Mouse (Mus musculus): ENCODE results near the gene Xrcc1. TPM values are rescaled to one million over a fixed set of nuclear protein-coding genes. Genes with fewer than 3 reads are reported as not detected.

Gene Xrcc1
- polyA plus RNA-seq, 1 experiment from 2014 or later = 69.8 TPM

DNA sequence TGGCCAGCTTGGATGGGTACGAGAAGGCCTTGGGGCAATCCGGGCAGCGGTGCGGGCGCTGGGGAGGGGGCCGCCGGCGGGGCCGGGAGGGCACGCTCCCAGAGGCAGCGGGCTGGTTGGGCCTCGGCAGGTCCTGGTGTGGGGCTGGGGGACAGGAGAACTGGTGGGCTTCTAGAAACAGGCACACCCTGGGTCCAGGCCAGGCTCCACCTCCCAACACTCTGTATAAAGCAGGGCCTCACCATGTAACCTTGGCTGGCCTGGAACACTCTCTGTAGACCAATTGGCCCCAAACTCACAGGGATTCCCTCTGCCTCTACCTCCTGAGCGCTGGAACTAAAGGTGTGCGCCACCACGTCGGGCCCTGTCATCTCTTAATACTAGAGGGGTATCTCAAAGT, 39.9 kb downstream of the Xrcc1 start:
- no peak overlapping the region for H3K4me2 ChIP-seq
- 25% methylated on average over 16 of the region's 16 CpGs for WGBS (ENCODE audit: insufficient replicate concordance)
- no peak overlapping the region for H3K27ac ChIP-seq (ENCODE audit: low read depth, low read length)
- H3K36me3 ChIP-seq (ENCODE audit: control insufficient read depth, insufficient read depth, low read length) = no peaks in the 10 kb centered on the region
- H3K27me3 ChIP-seq (ENCODE audit: control insufficient read depth, insufficient read depth, low read length) = peaks cover 39% of the 10 kb centered on the region
- no peak for ATAC-seq (replicated peaks; ENCODE audit: insufficient number of reproducible peaks, low FRiP score, low TSS enrichment)
- H3K4me3 ChIP-seq (ENCODE audit: low read depth, low read length) = no peak overlapping the region
- H3K9me3 ChIP-seq (replicated peaks; ENCODE audit: control insufficient read depth, low read length) = no peaks in the 10 kb centered on the region
- H3K4me1 ChIP-seq (ENCODE audit: control insufficient read depth, insufficient read depth, low read length) = 0 out of 2 replicates have a peak, but pooled peaks cover 4% of the 10 kb centered on the region
- H3K9ac ChIP-seq (ENCODE audit: low read depth, low read length) = no peak overlapping the region

DNA sequence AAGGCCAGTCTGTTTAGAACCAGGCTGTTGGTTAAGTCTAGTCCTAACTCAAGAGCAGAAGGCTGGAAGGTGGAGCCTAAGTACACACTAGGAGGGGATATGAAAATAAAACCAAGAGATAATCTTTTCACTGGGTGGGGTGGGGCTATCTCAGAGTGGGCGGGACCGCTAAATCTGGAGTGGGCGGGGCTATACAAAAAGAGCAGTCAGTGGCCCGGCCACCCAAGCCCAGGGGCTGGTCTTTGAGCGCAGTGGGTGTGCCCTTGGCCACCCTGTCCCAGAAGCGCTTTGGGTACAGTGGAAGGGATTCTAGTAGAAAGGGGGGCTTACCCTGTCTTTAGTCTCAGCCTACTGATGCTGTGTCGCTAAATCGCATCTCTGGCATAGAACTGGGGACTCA, 40.7 kb downstream of the Xrcc1 start:
- Histone ChIP-seq H3K9ac (ENCODE audit: low read depth, low read length) (peak overlapping the region; percentile 62; the same call in 1 of the 2 replicates), H3K4me1 (ENCODE audit: control insufficient read depth, insufficient read depth, low read length) (0 out of 2 replicates have a peak, but pooled peaks cover 4% of the 10 kb centered on the region), H3K4me2 (peak overlapping the region; percentile 73), H3K4me3 (ENCODE audit: low read depth, low read length) (peak overlapping the region; percentile 48), H3K9me3 (replicated peaks; ENCODE audit: control insufficient read depth, low read length) (no peaks in the 10 kb centered on the region), H3K27ac (ENCODE audit: low read depth, low read length) (no peak overlapping the region), H3K27me3 (ENCODE audit: control insufficient read depth, insufficient read depth, low read length) (peaks cover 39% of the 10 kb centered on the region), H3K36me3 (ENCODE audit: control insufficient read depth, insufficient read depth, low read length) (no peaks in the 10 kb centered on the region)
- 8% methylated on average over 8 of the region's 8 CpGs for WGBS (ENCODE audit: insufficient replicate concordance)
- 0 out of 2 replicates have a peak, but pooled peaks have one; percentile 50 for ATAC-seq (replicated peaks; ENCODE audit: insufficient number of reproducible peaks, low FRiP score, low TSS enrichment)

DNA sequence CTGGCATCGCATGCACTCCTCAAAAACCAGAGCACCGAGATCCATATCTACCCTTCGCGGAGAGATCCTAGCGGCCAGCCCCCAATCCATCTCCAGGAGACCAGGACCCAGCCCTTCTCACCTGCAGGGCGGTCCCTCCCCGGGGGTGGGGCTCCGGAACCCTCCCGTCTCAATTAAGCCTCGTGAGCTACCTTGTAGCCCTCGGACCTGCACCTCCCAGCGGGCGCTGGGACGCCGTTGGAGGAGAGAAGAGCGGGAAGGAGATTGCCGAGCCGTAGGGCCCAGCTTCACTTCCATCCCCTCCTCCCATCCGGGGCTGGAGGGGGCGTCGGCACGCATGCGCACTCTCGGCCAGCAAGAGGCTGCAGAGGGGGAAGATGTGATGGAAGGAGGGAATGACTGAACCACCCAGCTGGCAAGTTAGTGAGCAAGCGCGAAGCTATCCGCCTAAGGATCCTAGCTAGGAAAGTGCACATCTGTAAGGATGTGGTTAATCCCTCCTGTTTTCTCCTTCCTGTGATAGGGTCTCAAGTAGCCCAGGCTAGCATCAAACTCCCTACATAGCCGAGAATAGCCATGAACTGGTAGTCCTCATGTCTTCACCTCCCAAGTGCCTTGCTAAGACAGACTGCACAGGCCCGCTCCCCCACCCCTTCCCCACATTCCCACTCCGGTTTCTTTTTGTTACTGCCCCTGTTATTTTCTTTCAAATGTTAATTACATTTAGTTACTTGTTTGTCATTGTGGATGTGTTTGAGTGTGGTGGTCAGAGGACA, 41.4 kb downstream of the Xrcc1 start, which contains the start of the genes Ethe1 and Zfp575:
Ethe1 (plus strand) TSS at position 214 of the 776 bp plus-strand sequence.
Zfp575 (minus strand) TSS at position 312 of the 776 bp plus-strand sequence.
- Histone ChIP-seq H3K9me3 (replicated peaks; ENCODE audit: control insufficient read depth, low read length) (no peaks in the 10 kb centered on the region), H3K9ac (ENCODE audit: low read depth, low read length) (peak within 1 kb of the TSS; percentile 62), H3K36me3 (ENCODE audit: control insufficient read depth, insufficient read depth, low read length) (no peaks in the 10 kb centered on the region), H3K27ac (ENCODE audit: low read depth, low read length) (no peak within 1 kb of the TSS), H3K4me2 (peak within 1 kb of the TSS; percentile 73), H3K4me3 (ENCODE audit: low read depth, low read length) (peak within 1 kb of the TSS; percentile 48), H3K4me1 (ENCODE audit: control insufficient read depth, insufficient read depth, low read length) (0 out of 2 replicates have a peak, but pooled peaks cover 4% of the 10 kb centered on the region), H3K27me3 (ENCODE audit: control insufficient read depth, insufficient read depth, low read length) (peaks cover 39% of the 10 kb centered on the region)
- WGBS (ENCODE audit: insufficient replicate concordance) = 8% methylated on average over 28 of the region's 30 CpGs
- ATAC-seq (replicated peaks; ENCODE audit: insufficient number of reproducible peaks, low FRiP score, low TSS enrichment) = peak; percentile 36; the same call in 1 of the 2 replicates

GRCm38 (mm10) chr7:24588336-24588735, 42.2 kb downstream of the Xrcc1 start:
- H3K36me3 ChIP-seq (ENCODE audit: control insufficient read depth, insufficient read depth, low read length) = no peaks in the 10 kb centered on the region
- no peak overlapping the region for H3K4me3 ChIP-seq (ENCODE audit: low read depth, low read length)
- no peak for ATAC-seq (replicated peaks; ENCODE audit: insufficient number of reproducible peaks, low FRiP score, low TSS enrichment)
- WGBS (ENCODE audit: insufficient replicate concordance) = 84% methylated on average over 13 of the region's 13 CpGs
- no peak overlapping the region for H3K9ac ChIP-seq (ENCODE audit: low read depth, low read length)
- H3K4me2 ChIP-seq = no peak overlapping the region
- peaks cover 39% of the 10 kb centered on the region for H3K27me3 ChIP-seq (ENCODE audit: control insufficient read depth, insufficient read depth, low read length)
- H3K4me1 ChIP-seq (ENCODE audit: control insufficient read depth, insufficient read depth, low read length) = 0 out of 2 replicates have a peak, but pooled peaks cover 4% of the 10 kb centered on the region
- no peak overlapping the region for H3K27ac ChIP-seq (ENCODE audit: low read depth, low read length)
- no peaks in the 10 kb centered on the region for H3K9me3 ChIP-seq (replicated peaks; ENCODE audit: control insufficient read depth, low read length)

DNA sequence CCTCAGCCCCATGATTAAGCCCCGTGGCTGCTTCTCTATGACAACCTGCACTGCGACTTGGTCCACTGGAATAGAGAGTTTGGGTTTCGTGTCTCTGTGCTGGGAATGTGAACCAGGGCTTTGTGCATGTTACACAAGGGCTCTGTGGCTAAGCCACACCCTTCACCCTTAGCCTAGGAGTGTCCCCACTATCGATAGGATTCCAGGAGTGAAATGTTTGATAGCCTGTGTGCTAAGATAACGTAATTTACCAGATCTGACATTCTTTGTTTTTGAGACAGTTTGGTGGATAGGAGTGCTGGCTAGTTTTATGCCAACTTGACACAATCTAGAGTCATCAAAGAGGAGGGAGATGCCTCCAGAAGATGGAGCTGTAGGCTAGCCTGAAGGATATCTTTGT, 45.6 kb downstream of the Xrcc1 start:
- ATAC-seq (replicated peaks; ENCODE audit: insufficient number of reproducible peaks, low FRiP score, low TSS enrichment) = no peak
- Histone ChIP-seq H3K27ac (ENCODE audit: low read depth, low read length) (no peak overlapping the region), H3K9ac (ENCODE audit: low read depth, low read length) (no peak overlapping the region), H3K4me2 (no peak overlapping the region), H3K27me3 (ENCODE audit: control insufficient read depth, insufficient read depth, low read length) (peaks cover 31% of the 10 kb centered on the region), H3K9me3 (replicated peaks; ENCODE audit: control insufficient read depth, low read length) (no peaks in the 10 kb centered on the region), H3K4me1 (ENCODE audit: control insufficient read depth, insufficient read depth, low read length) (peaks cover 7% of the 10 kb centered on the region; the same call in 1 of the 2 replicates), H3K4me3 (ENCODE audit: low read depth, low read length) (no peak overlapping the region), H3K36me3 (ENCODE audit: control insufficient read depth, insufficient read depth, low read length) (no peaks in the 10 kb centered on the region)
- 64% methylated on average over 5 of the region's 5 CpGs for WGBS (ENCODE audit: insufficient replicate concordance)

DNA sequence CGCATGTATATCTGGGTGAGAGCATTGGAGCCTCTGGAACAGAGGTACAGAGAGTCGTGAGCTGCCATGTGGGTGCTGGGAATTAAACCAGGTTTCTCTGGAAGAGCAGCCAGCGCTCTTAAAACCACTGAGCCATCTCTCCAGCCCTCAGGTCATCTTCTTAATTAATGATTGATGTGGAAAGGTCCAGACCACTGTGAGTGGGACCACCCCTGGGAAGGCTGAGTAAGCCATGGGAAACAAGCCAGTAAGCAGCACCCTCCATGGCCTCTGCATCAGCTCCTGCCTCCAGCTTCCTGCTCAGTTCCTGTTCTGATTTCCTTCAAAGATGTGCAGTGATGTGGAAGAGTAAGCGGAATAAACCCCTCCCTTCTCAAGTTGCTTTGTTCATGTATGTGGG, 46.1 kb downstream of the Xrcc1 start:
- Histone ChIP-seq H3K4me1 (ENCODE audit: control insufficient read depth, insufficient read depth, low read length) (peaks cover 7% of the 10 kb centered on the region; the same call in 1 of the 2 replicates), H3K9ac (ENCODE audit: low read depth, low read length) (no peak overlapping the region), H3K9me3 (replicated peaks; ENCODE audit: control insufficient read depth, low read length) (no peaks in the 10 kb centered on the region), H3K27ac (ENCODE audit: low read depth, low read length) (no peak overlapping the region), H3K4me3 (ENCODE audit: low read depth, low read length) (no peak overlapping the region), H3K36me3 (ENCODE audit: control insufficient read depth, insufficient read depth, low read length) (no peaks in the 10 kb centered on the region), H3K4me2 (no peak overlapping the region), H3K27me3 (ENCODE audit: control insufficient read depth, insufficient read depth, low read length) (peaks cover 27% of the 10 kb centered on the region)
- no peak for ATAC-seq (replicated peaks; ENCODE audit: insufficient number of reproducible peaks, low FRiP score, low TSS enrichment)
- WGBS (ENCODE audit: insufficient replicate concordance) = 52% methylated on average over 4 of the region's 4 CpGs

DNA sequence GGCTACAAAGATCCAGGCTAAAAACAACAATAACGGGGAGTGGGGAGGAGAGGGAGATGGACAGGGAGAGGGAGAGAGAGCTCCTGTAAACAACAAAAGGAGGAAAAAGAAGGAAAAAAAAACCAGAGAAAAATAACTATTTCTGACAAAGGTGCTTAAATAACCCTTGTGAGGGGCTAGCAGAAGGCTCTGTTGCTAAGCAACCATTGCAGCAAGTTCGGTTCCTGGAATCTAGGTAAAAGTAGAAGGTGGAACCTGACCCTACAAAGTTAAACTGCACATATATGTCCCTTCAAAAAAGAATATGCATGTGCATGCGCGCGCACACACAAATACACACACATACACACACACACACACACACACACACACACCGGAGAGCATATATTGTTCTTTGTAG, 46.7 kb downstream of the Xrcc1 start:
- H3K9ac ChIP-seq (ENCODE audit: low read depth, low read length) = no peak overlapping the region
- no peaks in the 10 kb centered on the region for H3K9me3 ChIP-seq (replicated peaks; ENCODE audit: control insufficient read depth, low read length)
- no peak overlapping the region for H3K4me2 ChIP-seq
- H3K27me3 ChIP-seq (ENCODE audit: control insufficient read depth, insufficient read depth, low read length) = peaks cover 20% of the 10 kb centered on the region
- ATAC-seq (replicated peaks; ENCODE audit: insufficient number of reproducible peaks, low FRiP score, low TSS enrichment) = no peak
- H3K27ac ChIP-seq (ENCODE audit: low read depth, low read length) = no peak overlapping the region
- no peak overlapping the region for H3K4me3 ChIP-seq (ENCODE audit: low read depth, low read length)
- H3K36me3 ChIP-seq (ENCODE audit: control insufficient read depth, insufficient read depth, low read length) = no peaks in the 10 kb centered on the region
- peaks cover 3% of the 10 kb centered on the region; the same call in 1 of the 2 replicates for H3K4me1 ChIP-seq (ENCODE audit: control insufficient read depth, insufficient read depth, low read length)
- 80% methylated on average over 6 of the region's 6 CpGs for WGBS (ENCODE audit: insufficient replicate concordance)

DNA sequence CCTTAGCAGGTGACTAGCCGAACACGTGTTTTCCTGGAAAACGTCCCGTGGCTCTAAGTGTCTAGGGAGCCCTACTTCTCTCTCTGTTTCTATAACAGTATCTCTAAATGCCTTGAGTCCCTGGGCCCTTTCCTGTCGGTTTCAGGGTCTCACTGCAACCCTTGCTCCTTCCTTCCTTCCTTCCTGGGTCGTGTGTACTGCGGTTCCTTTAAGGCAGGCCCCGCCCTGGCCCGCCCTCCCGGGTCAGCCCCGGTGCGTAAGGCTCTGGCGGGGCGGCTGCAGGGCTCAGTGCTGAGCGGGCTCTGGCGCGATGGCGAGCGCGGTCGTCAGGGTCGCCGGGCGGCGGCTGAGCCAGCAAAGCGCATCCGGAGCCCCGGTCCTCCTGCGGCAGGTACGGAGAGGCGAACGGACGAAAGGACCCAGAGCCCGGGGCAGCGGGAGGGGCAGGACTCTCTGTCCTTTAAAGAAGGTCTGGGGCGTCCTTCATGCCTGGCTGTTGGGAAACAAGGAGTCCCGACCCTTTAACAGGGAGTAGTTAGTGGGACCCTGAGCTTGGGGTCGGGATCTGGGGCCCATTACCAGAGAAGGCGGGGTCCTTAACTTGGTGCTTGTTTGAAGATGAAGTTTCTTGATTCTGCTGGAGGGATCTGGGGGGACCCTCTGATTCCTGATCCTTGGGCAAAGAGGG, 47.7 kb downstream of the Xrcc1 start:
- no peak overlapping the region for H3K27ac ChIP-seq (ENCODE audit: low read depth, low read length)
- WGBS (ENCODE audit: insufficient replicate concordance) = 2% methylated on average over 39 of the region's 39 CpGs

More for the DNA sequence above, 47.7 kb downstream of the Xrcc1 start:
- H3K27me3 ChIP-seq (ENCODE audit: control insufficient read depth, insufficient read depth, low read length) = peaks cover 18% of the 10 kb centered on the region
- peak; percentile 75; the same call in 1 of the 2 replicates for ATAC-seq (replicated peaks; ENCODE audit: insufficient number of reproducible peaks, low FRiP score, low TSS enrichment)
- H3K4me3 ChIP-seq (ENCODE audit: low read depth, low read length) = peak overlapping the region; percentile 70
- no peaks in the 10 kb centered on the region for H3K9me3 ChIP-seq (replicated peaks; ENCODE audit: control insufficient read depth, low read length)
- peak overlapping the region; percentile 73 for H3K9ac ChIP-seq (ENCODE audit: low read depth, low read length)
- H3K36me3 ChIP-seq (ENCODE audit: control insufficient read depth, insufficient read depth, low read length) = no peaks in the 10 kb centered on the region
- peaks cover 3% of the 10 kb centered on the region; the same call in 1 of the 2 replicates for H3K4me1 ChIP-seq (ENCODE audit: control insufficient read depth, insufficient read depth, low read length)
- peak overlapping the region; percentile 85 for H3K4me2 ChIP-seq
